Mouse (Mus musculus): Measurements from ENCODE around the gene Tnfsf13.
"Not testable (repeated sequence)": the region's sequence is repeated elsewhere in the genome, so short reads cannot be mapped to it uniquely, and the experiment has no call there.

Tnfsf13 gene

DNA sequence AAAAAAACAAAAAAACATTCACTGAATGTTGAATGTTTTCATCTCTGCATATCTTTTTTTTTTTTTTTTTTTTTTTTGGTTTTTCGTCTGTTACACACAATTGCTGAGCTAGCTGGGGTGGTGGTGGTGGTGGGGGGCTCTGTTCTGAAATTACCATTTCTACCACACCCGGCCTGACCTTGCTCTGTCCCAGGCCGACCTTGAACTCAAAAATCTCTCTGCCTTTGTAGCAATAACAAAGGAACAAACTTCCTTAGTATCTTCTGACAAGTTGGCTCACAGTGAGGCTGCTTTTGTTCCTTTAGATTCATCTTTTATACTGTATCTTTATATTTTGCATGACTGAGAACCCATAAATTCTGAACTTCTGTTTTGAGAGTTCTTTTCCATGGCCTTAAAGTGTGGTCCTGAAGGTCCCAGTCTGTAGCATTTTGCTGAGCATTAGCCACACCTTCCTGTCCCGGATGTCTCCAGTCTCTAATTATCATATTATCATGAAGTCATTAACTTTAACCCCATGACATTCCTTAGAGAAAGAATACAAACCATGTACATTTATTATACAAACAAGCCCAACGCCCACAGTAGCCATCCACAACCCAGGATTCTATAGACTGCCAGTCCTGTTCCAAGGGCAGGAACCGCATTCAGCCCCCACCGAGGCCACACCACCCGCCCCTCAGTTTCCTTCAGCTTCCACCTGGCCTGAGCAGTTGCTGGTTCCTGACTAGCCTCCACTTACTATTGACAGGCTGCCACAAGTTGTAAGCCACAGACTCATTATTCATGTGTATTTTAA is 18.4 kb upstream of the Tnfsf13 start:
- DNase-seq (ENCODE audit: low read depth, low spot score), result no peak

GRCm38 (mm10) chr11:69703381-69703780 is 17.8 kb upstream of the Tnfsf13 start:
- not testable (repeated sequence) for DNase-seq (ENCODE audit: low read depth, low spot score)

DNA sequence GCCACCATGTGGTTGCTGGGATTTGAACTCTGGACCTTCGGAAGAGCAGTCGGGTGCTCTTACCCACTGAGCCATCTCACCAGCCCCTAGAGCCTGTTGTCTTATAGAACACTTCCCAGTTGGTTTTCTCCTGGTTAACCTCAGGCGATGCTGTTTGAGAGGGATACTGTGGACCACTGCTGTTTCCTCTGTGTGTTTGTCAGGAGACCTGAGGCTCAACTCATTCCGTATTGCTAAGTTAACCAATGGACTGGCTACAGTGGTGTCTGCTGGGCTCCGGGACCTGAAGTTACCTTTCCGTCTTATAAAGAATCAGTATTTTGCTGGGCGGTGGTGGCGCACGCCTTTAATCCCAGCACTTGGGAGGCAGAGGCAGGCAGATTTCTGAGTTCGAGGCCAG is 17.3 kb upstream of the Tnfsf13 start:
- not testable (repeated sequence) for DNase-seq (ENCODE audit: low read depth, low spot score)

- no peak for DNase-seq (ENCODE audit: low read depth, low spot score)
Observed at GRCm38 (mm10) chr11:69699595-69699994, 14.0 kb upstream of the Tnfsf13 start.

- no peak for DNase-seq (ENCODE audit: low read depth, low spot score)
Observed at GRCm38 (mm10) chr11:69698574-69698973, 13.0 kb upstream of the Tnfsf13 start.

DNA sequence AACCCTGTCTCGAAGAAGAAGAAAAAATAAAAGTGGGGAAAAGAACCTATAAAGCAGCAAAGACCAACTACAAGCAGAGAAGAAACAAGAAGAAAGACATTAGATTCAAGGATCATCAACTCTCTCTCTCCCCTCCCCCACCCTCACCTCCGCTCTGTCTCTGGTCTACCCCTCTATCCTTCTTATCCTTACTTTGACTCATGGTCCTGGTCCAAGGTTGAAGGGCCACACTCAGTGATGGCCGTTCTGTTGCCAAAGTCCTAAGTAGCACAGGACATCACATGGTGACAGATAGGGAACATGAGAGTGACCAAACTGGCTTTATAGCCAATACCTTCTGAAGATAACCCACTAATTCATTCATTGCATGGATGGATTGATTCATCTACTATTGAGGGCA is 11.8 kb upstream of the Tnfsf13 start:
- no peak for DNase-seq (ENCODE audit: low read depth, low spot score)

DNA sequence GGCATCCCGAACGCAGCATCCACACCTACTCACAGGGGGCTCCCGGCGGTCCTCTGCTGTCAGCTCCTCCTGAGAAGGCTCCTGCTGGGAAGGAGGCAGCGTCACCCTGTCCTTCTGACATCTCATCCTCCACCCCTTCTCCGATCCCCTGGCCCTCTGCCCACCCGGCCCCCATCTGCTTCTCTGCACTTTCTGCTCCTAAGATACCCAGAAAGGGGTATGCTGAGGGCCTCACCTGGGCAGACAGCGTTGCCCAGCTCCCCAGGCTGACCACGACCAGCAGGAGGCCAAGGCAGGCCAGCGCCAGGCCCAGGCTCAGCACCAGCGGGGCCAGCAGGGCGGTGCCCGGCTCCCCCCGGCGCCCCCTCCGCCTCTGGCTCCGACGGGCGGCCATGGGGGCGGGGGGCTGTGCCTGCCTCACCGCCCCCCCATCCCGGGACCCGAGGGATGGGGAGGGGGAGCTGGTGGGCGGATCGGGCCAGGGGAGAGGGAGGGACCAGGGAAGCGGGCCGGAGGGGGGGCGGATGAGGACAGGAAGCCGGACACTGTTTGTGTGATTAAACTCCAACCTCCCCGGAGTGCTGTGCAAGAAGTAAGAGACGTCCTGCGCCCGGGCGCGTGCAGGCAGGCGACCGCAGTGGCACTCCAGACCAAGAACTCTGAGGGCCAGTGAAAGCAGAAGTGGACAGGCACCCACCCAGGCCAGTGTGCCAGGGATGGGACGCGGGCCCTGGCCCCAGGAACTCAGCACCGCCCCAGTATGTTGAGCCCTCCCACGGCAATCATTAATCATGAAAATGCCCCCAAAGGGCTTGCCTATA is 10.0 kb upstream of the Tnfsf13 start, which contains the start of the genes Tnfsf12 and Tnfsfm13:
TSS of gene Tnfsf12 (minus strand) at position 489 of the 821 bp plus-strand sequence.
TSS of gene Tnfsfm13 (minus strand) at position 738 of the 821 bp plus-strand sequence.
- DNase-seq (ENCODE audit: low read depth, low spot score), result peak; percentile 48

DNA sequence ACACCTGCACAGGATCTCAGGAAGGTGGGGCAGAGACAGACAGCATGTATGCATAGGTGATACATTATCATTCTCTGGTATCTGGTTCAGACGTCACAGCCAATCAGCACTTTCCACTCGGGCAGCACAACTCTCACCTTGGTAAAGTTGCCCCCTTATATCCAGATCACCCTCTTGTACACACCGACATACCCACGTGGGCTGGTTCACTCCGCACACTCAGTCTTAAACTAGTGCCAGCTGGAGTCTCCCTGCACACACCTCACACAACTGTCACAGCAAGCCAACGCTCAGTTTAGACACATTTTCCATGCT is 9.4 kb upstream of the Tnfsf13 start:
- DNase-seq (ENCODE audit: low read depth, low spot score), result no peak

- DNase-seq (ENCODE audit: low read depth, low spot score), result no peak
Observed at GRCm38 (mm10) chr11:69693421-69693965, 7.9 kb upstream of the Tnfsf13 start.

- DNase-seq (ENCODE audit: low read depth, low spot score), result no peak
Observed at GRCm38 (mm10) chr11:69692863-69693262, 7.3 kb upstream of the Tnfsf13 start.

DNA sequence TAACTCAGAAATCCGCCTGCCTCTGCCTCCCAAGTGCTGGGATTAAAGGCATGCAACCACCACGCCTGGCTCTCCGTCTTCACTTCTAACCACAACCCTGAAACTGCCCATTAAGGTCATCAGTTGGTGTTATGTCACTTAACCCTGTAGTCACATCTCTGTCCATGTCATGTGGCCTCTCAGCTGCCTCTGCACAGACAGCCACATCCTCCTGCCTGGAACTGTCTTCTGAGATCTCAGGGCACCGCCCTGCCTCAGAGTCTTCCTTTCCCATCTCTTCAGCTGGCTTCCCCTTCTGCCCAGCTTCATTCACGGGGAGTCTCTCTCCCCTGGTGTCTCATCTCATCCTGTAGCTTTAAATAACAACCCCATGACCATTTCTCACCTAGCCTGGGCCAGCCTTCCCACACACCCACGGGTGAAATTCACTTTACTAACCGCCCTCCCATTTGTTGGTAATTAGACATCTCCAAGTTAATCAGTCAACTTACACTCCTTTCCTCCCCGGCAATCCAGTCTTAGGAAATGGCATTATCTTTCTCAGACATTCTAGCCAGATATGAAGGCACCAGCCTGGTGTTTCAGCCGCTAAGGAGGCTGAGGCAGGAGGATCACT is 6.7 kb upstream of the Tnfsf13 start:
- DNase-seq (ENCODE audit: low read depth, low spot score), result no peak

DNA sequence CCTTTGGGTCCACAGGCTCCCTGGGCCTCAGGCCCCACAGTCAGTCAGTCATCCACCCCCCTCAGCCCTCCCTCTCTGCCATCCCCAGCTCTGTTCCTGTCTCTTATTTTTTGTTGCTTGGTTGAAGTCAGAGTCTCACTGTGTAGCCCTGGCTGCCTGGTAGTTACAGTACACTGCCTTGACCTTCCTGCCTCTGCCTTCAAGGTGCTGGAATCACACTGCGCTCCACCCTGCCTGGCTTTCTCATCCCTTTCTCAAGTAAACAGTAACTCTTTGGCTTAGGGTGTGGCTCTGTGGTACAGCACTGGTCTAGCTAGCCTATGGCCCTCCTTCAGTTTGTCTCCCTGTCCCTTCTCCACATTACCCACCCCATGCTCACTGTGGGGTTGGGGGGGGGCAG is 4.3 kb upstream of the Tnfsf13 start:
- no peak for DNase-seq (ENCODE audit: low read depth, low spot score)

DNA sequence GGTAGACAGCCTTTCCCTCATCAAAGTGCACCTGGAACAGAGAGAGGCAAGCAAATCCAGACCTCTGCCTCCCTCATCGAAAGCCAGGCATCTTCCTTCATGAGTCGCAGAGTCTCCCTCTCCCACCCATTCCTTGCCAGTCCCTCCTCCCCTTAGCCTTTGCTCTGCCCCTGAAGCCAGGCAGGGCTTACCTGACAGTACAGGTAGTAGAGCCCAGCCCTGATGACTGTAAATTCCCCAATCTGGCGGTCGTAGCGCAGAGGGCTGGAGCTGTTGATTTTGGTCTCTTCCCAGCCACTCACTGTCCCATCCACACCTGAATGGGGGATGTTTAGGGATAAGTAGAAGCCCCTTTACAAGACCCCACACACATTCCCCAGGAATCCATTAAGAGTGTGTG is 1.5 kb upstream of the Tnfsf13 start:
- DNase-seq (ENCODE audit: low read depth, low spot score), result no peak

GRCm38 (mm10) chr11:69686377-69686776 is 793 bp upstream of the Tnfsf13 start:
- no peak for DNase-seq (ENCODE audit: low read depth, low spot score)

- no peak for DNase-seq (ENCODE audit: low read depth, low spot score)
Observed at GRCm38 (mm10) chr11:69684936-69685335, 648 bp downstream of the Tnfsf13 start.

DNA sequence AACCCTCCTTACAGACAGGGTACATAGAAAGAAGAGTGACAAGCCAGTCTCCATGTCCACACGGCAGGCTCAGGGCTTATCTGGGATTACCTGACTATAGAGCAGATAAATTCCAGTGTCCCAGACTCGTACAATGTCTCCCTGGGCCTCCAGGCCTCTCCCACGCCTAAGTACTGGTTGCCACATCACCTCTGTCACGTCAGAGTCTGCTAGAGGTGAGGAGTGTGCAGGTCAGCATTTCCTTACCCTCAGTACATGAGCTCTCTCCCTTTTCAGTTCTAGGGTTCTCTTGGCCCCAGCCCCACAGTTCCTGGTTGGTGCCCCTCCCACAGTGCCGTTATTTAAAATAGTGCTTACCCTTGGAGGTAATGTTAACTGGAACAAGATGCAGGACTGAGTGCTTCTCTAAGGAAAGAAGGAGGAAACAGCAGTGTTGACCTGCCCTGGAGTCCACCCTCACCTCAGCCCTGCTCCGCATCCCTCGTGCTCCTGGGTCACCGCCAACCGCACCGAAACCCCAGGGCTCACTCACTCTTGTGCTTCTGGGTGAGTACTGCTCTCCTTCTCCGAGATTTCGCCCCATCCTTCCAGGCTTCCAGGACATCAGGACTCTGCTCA is 1.3 kb downstream of the Tnfsf13 start:
- no peak for DNase-seq (ENCODE audit: low read depth, low spot score)

DNA sequence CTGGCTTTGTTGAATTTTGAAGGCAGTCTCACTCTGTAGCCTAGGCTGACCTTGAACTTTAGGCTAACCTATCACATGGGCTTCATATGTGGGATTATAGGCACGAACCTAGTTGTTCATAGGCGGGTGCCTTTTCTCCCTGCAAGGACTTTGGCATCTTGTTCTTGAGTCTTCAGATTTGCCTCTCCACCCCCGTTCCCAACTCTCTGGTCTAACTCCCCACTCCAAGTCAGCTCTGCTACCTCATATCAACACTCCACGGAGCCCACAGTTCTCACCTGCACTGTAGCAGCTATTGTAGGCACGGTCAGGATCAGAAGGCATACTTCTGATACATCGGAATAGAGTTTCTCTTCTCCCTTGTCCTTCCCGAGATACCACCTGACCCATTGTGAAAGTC is 2.0 kb downstream of the Tnfsf13 start:
- DNase-seq (ENCODE audit: low read depth, low spot score), result no peak

DNA sequence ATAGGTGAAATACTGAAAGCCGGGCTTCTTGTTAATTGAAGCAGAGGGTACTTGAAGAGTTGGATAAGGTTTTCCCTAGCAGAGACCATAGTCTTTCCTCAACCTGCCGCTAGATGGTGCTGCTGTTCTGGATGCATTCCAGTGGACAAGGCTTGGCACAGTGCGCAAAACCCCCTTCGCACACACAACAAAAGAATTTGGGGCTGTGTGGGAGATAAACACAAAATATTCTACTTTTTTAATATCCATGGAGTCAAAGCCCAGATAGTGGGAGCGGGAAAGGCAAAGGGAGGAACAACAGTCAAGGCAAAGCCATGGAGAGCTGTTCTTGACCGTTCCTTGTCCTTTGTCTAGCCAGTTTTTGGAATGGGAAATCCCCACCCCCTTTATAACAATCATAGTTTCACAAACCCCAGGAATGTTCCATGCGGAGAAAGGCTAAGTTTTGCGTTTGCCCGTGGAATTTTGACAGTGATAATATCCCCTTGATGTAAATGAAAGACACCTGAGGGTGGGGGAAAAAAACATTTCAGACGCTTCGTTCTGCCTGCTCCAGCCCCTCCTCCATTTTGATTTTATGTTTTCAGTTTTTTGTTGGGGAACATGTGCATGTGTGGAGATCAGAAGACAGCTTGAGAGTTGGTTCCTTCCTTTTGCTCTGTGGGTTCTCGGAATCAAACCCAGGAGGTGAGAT is 2.6 kb downstream of the Tnfsf13 start:
- peak; percentile 95 for DNase-seq (ENCODE audit: low read depth, low spot score)

DNA sequence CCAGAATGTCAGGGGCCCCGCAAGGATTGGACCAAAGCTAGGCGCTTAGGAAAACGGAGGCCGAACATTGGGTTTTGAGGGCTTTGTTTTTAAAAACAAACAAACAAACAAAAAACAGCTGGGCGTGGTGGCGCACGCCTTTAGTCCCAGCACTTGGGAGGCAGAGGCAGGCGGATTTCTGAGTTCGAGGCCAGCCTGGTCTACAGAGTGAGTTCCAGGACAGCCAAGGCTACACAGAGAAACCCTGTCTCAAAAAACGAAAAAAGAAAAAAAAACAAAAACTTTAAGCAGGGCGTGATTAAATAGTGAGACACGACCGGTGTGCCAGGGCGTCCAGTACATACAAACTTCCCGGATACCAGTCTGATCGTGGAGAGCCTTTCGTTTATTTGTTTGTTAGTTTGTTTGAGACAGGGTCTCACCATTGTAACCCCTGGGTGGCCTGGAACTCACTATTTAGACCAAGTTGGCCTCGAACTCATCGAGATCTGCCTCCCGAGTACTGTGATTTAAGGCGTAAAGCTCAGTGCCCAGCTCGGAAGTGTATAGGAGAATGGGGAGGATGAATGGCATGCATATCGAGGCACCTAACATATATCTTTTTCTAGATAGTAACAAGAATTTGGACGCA is 3.3 kb downstream of the Tnfsf13 start:
- no peak for DNase-seq (ENCODE audit: low read depth, low spot score)
